Mouse (Mus musculus): ENCODE data around the gene Trpc7. TPM values are rescaled to one million over a fixed set of nuclear protein-coding genes. Genes with fewer than 3 reads are reported as not detected.

Gene Trpc7
- polyA plus RNA-seq (2015; fragmentation: Nextera tagmentation; extraction: Ambion mirVana): 0.05 TPM in 1 of 2 replicates, not detected in the other

DNA sequence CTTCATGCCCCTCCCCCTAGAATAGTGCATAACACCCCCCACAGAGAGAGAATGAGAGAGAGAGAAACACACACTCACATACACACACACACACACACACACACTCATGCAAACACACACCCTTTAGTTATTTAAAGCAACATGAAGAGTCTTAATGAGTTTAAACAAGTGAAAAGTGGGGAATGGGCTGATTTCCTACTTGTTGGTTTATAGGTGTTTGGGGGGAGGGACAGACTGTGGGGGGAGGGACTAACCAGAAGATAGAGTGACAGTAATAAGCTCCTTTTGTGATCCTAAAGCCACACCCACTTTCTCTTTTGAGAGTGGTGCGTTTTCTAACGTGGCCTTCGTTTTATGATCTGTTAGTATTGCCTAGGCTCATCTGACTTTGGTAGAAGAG, at the start of gene Trpc7:
TSS of gene Trpc7 (minus strand) at position 101 of the 400 bp plus-strand sequence.
- H3K4me2 ChIP-seq (replicated peaks): no peak within 1 kb of the TSS
- H3K4me3 ChIP-seq: no peak within 1 kb of the TSS
- no peaks in the 10 kb centered on the region for H3K4me1 ChIP-seq
- ATAC-seq (ENCODE audit: low FRiP score, low read depth): no peak
- no peak within 1 kb of the TSS for H3K27ac ChIP-seq
- 67% methylated on average over 3 of the region's 3 CpGs for WGBS
- no peak within 1 kb of the TSS for H3K9ac ChIP-seq
- no peaks in the 10 kb centered on the region for H3K9me3 ChIP-seq
- peaks cover 10% of the 10 kb centered on the region for H3K27me3 ChIP-seq
- no peaks in the 10 kb centered on the region for H3K36me3 ChIP-seq

DNA sequence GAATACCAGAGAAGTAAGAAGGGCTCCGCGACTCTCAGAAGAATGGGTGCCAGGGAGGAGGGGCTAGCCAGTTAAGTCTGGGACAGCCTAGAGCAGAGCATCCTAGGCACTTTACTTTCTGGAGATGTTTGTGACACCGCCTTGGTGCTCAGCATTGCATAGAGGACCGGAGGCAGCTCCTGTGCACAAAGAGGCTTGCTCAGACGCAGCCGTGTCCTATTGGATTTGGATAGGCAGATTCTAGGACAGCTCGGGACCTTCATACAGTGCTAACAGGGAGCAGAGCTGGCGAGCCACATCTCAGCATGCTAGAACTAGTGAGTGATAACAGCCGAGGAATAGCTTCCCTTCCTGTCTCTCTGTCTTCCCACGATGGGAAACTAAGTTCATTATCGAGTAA, 43.5 kb upstream of the Trpc7 start:
- ATAC-seq (ENCODE audit: low FRiP score, low read depth): no peak
- Histone ChIP-seq H3K4me1 (peaks cover 8% of the 10 kb centered on the region; the same call in 1 of the 2 replicates), H3K9me3 (0 out of 2 replicates have a peak, but pooled peaks cover 3% of the 10 kb centered on the region), H3K9ac (no peak overlapping the region), H3K4me2 (replicated peaks) (no peak overlapping the region), H3K36me3 (no peaks in the 10 kb centered on the region), H3K27me3 (no peaks in the 10 kb centered on the region), H3K27ac (no peak overlapping the region), H3K4me3 (no peak overlapping the region)
- 86% methylated on average over 11 of the region's 11 CpGs for WGBS

DNA sequence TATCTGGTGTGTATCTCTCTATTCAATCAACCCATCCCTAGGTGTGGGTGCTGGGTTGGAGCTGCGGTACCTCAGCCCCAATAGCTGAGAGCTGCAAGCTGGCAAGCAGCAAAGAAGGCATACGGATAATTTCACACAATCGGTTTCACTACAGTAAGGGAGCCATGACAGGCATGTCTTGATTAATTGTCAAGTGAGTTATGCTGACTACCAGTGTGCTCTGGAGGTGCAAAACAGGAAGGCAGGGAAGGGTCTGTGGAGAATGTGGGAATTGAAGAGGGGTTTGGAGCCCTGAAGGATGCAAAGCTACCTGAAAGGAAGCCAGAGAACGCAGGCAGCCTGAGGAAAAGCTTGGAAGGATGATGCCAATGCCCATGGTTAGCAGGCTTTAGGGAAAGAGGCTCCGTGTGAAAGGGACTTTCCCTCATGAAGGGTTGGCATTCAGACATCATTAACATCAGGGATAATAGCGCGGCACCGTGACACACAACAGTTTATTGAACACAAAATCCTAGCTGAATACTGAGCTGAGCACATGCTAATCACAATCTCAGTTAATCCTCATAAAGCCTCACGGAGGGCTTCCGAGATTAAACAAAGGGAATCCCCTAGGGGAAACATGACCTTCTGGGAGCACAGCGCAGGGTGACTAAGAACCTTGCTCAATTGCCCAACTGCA, 38.2 kb upstream of the Trpc7 start:
- Histone ChIP-seq H3K27me3 (no peaks in the 10 kb centered on the region), H3K4me2 (replicated peaks) (no peak overlapping the region), H3K9me3 (no peaks in the 10 kb centered on the region), H3K27ac (no peak overlapping the region), H3K9ac (no peak overlapping the region), H3K4me1 (peaks cover 8% of the 10 kb centered on the region; the same call in 1 of the 2 replicates), H3K36me3 (no peaks in the 10 kb centered on the region), H3K4me3 (no peak overlapping the region)
- ATAC-seq (ENCODE audit: low FRiP score, low read depth): no peak
- 80% methylated on average over 11 of the region's 11 CpGs for WGBS

DNA sequence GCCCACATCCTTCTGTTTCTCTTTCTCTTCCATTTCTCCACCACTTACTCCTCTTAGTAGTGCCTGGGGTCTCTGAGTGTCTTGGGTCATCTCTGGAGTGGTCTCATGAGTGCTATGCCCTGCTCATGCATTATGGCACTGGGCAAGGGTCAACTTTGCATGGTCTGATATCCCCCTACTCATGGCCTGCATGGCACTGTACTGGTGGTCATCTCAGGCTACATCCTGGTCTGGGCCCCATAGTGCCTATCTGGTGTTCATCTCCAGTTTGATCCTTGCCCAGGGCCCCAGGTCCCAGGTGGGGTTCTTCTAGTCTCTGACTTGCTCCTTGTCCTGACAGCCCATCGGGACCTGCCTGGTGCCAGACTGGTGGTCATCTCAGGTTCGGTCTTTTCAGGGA, 34.6 kb upstream of the Trpc7 start:
- no peak overlapping the region for H3K4me3 ChIP-seq
- WGBS: 93% methylated on average over 2 of the region's 2 CpGs
- H3K27me3 ChIP-seq: no peaks in the 10 kb centered on the region
- no peaks in the 10 kb centered on the region for H3K9me3 ChIP-seq
- ATAC-seq (ENCODE audit: low FRiP score, low read depth): no peak
- no peaks in the 10 kb centered on the region for H3K36me3 ChIP-seq
- no peak overlapping the region for H3K4me2 ChIP-seq (replicated peaks)
- no peaks in the 10 kb centered on the region for H3K4me1 ChIP-seq
- no peak overlapping the region for H3K27ac ChIP-seq
- no peak overlapping the region for H3K9ac ChIP-seq

DNA sequence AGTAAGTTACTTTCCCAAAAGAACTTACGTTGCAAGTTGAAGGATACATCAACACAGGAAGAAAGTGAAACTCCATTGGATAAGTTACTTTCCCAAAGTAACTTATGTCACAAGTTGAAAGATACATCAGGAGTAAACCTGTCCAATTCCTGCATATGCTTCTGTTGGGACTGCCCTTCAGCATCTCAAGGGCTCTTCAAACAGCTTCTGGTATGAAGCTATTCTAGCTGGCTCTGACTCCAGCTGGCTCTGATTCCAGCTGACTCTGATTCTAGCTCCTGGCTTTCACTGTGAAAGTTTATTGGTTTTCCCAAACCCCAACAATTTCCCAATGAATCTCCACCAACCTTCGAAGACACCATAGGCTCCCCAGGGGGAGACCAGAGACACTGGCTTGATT, 27.2 kb upstream of the Trpc7 start:
- Histone ChIP-seq H3K4me2 (replicated peaks) (no peak overlapping the region), H3K9me3 (no peaks in the 10 kb centered on the region), H3K27me3 (no peaks in the 10 kb centered on the region), H3K9ac (no peak overlapping the region), H3K27ac (no peak overlapping the region), H3K36me3 (no peaks in the 10 kb centered on the region), H3K4me3 (no peak overlapping the region), H3K4me1 (no peaks in the 10 kb centered on the region)
- ATAC-seq (ENCODE audit: low FRiP score, low read depth): no peak
- 71% methylated on average over 2 of the region's 2 CpGs for WGBS

DNA sequence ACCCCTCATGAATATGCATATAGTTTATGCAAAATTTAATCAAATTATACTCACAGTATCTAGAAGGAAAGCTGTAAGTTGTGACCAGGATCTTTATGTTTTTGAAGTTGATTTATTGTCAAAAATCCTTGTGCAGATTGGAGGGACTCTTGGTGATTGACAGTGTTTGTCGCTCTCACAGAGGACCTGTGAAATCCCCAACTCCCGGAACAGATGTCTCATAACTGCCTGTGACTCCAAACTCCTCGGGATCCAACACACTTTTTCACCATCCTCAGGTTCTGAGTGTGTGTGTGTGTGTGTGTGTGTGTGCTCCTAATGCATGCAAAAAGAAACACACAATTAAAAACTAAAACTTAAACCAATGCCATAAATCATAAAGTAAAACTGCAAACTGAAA, 25.5 kb upstream of the Trpc7 start:
- Histone ChIP-seq H3K27me3 (no peaks in the 10 kb centered on the region), H3K27ac (no peak overlapping the region), H3K4me2 (replicated peaks) (no peak overlapping the region), H3K36me3 (no peaks in the 10 kb centered on the region), H3K9me3 (no peaks in the 10 kb centered on the region), H3K4me3 (no peak overlapping the region), H3K4me1 (no peaks in the 10 kb centered on the region), H3K9ac (no peak overlapping the region)
- WGBS: 57% methylated on average over 3 of the region's 3 CpGs
- ATAC-seq (ENCODE audit: low FRiP score, low read depth): no peak

DNA sequence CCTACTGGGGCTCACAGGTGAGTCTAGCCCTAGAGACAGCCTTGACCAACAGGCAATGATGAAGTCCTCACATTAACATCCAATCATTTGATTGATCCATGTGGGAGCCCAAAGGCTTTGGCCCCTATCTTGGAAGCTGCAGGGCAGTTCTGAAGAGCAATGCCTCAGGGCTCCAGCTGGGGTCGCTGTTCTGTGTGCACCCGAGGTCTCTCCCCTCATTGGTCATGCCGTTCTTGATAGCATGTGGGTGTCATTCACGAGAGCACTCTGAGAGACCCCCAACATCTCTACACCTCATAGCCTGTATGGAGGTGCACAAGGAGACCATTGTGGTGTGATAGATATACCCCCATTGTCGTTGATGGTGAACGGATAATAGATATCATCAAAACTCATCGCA, 18.9 kb upstream of the Trpc7 start:
- ATAC-seq (ENCODE audit: low FRiP score, low read depth): no peak
- 86% methylated on average over 7 of the region's 7 CpGs for WGBS

DNA sequence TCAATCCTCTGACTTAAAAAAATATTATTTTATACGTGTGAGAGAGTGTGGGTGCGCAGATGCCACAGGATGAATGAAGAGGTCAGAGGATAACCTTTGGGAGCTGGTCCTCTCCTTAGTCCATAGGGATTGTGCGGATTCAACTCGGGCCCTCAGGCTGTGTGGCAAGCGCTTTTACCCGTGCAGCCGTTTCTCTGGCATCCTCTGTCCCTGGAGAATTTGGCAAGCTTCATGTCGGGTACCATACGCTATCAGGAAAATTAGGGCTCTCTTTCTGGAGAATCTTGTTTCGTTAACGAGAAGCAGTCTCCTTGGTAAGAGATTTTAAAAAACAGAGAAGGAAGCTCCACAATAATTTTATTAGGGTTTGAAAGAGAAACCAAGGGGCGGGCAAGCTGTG, 15.3 kb upstream of the Trpc7 start:
- no peak overlapping the region for H3K4me3 ChIP-seq
- no peaks in the 10 kb centered on the region for H3K9me3 ChIP-seq
- no peak for ATAC-seq (ENCODE audit: low FRiP score, low read depth)
- WGBS: 69% methylated on average over 12 of the region's 12 CpGs
- H3K4me1 ChIP-seq: peaks cover 9% of the 10 kb centered on the region
- no peak overlapping the region for H3K4me2 ChIP-seq (replicated peaks)
- H3K27ac ChIP-seq: no peak overlapping the region
- H3K36me3 ChIP-seq: no peaks in the 10 kb centered on the region
- H3K27me3 ChIP-seq: no peaks in the 10 kb centered on the region
- no peak overlapping the region for H3K9ac ChIP-seq

More for the DNA sequence above, 18.9 kb upstream of the Trpc7 start:
- Histone ChIP-seq H3K9ac (no peak overlapping the region), H3K27ac (no peak overlapping the region), H3K4me2 (replicated peaks) (no peak overlapping the region), H3K4me3 (no peak overlapping the region), H3K9me3 (no peaks in the 10 kb centered on the region), H3K36me3 (no peaks in the 10 kb centered on the region), H3K27me3 (no peaks in the 10 kb centered on the region), H3K4me1 (peaks cover 6% of the 10 kb centered on the region)

DNA sequence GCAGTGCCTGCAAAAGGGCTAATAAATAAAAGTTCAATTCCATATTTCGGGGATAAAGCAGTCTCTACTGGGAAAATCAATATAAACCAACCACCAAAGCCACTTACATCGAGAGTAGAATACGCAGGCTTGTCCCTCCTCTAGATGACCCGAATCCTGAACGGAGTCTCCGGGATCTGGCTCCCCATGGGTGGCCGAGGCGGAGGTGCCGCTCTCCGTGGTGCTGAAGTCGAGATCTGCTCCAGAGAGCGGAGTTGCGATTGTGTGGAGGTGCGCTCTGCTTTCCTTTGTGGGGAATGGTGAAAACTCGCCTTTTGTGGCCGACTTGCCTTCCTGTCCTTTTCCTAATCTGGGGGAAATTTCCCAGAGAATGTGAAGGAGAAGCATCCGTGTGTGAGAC, 407 bp downstream of the Trpc7 start:
- no peak overlapping the region for H3K9ac ChIP-seq
- H3K4me2 ChIP-seq (replicated peaks): no peak overlapping the region
- H3K4me1 ChIP-seq: no peaks in the 10 kb centered on the region
- ATAC-seq (ENCODE audit: low FRiP score, low read depth): no peak
- H3K27me3 ChIP-seq: peaks cover 10% of the 10 kb centered on the region
- no peak overlapping the region for H3K4me3 ChIP-seq
- H3K36me3 ChIP-seq: no peaks in the 10 kb centered on the region
- H3K27ac ChIP-seq: no peak overlapping the region
- H3K9me3 ChIP-seq: no peaks in the 10 kb centered on the region
- 3% methylated on average over 17 of the region's 17 CpGs for WGBS

DNA sequence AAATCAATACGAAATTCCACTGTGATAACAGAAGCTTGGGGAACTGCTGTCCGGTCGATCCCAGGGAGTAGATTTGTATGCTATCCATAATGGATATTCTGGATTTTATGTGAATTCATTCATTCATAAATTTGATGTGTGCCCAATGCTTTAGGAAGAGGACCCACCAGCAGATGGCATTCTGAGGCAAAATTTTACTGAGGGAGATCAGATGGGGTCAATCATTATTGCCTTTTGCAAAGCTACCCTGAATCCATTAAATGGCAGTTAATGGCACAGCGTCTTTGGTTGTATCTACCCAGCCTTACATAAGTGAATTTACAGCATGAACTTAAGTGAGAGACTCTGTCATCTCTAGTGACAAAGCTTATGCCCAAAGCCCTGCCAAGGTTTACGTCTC, 1.2 kb downstream of the Trpc7 start:
- WGBS: 84% methylated on average over 5 of the region's 5 CpGs
- H3K9ac ChIP-seq: no peak overlapping the region
- no peaks in the 10 kb centered on the region for H3K4me1 ChIP-seq
- no peaks in the 10 kb centered on the region for H3K9me3 ChIP-seq
- no peak for ATAC-seq (ENCODE audit: low FRiP score, low read depth)
- peaks cover 10% of the 10 kb centered on the region for H3K27me3 ChIP-seq
- H3K4me3 ChIP-seq: no peak overlapping the region
- no peak overlapping the region for H3K27ac ChIP-seq
- H3K36me3 ChIP-seq: no peaks in the 10 kb centered on the region
- H3K4me2 ChIP-seq (replicated peaks): no peak overlapping the region

DNA sequence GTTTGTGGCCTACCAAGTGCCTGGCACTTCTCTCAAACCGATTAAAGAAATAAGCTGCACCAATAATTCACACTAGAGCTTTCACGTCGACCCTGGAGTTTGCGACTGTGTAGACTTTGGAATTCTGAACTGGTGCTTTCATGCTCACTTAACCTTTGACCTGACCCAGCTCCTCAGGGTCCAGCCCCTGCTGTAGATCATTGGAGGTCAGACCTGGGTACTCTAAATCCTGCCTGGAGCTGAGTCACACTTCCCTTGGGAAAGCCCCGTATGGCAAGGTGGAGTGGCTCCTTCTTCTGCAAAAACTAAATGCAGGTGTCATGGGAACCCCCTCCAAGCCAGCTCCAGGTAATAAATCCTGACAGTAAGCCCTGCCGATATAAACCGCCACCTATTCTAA, 5.9 kb downstream of the Trpc7 start:
- no peaks in the 10 kb centered on the region for H3K9me3 ChIP-seq
- ATAC-seq (ENCODE audit: low FRiP score, low read depth): no peak
- no peak overlapping the region for H3K9ac ChIP-seq
- H3K27ac ChIP-seq: no peak overlapping the region
- no peaks in the 10 kb centered on the region for H3K4me1 ChIP-seq
- no peaks in the 10 kb centered on the region; the same call in 1 of the 2 replicates for H3K27me3 ChIP-seq
- WGBS: 29% methylated on average over 7 of the region's 7 CpGs
- H3K4me3 ChIP-seq: no peak overlapping the region
- no peaks in the 10 kb centered on the region for H3K36me3 ChIP-seq
- H3K4me2 ChIP-seq (replicated peaks): no peak overlapping the region

DNA sequence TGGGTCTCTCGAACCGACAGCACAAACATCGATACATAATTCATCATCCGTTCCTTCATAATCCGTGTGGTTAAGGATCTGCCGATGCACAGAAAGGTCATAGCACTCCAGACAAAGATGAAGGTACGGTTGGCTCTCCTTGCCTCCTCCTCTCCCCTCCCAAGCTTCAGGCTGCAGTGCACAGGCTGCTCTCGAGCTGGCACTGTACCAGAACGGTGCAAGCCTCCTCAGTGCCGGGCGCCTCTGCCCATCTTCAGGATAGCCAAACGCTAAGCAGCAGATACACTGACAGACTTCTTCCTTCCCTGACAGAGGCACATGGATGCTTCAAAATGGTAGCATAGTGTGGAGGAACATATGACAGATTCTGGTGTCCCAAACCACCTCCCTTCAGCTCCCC, 12.9 kb downstream of the Trpc7 start:
- Histone ChIP-seq H3K4me3 (no peak overlapping the region), H3K27me3 (no peaks in the 10 kb centered on the region), H3K9me3 (0 out of 2 replicates have a peak, but pooled peaks cover 3% of the 10 kb centered on the region), H3K9ac (no peak overlapping the region), H3K4me1 (no peaks in the 10 kb centered on the region; the same call in 1 of the 2 replicates), H3K27ac (no peak overlapping the region), H3K4me2 (replicated peaks) (no peak overlapping the region), H3K36me3 (no peaks in the 10 kb centered on the region)
- 90% methylated on average over 12 of the region's 12 CpGs for WGBS
- ATAC-seq (ENCODE audit: low FRiP score, low read depth): no peak

DNA sequence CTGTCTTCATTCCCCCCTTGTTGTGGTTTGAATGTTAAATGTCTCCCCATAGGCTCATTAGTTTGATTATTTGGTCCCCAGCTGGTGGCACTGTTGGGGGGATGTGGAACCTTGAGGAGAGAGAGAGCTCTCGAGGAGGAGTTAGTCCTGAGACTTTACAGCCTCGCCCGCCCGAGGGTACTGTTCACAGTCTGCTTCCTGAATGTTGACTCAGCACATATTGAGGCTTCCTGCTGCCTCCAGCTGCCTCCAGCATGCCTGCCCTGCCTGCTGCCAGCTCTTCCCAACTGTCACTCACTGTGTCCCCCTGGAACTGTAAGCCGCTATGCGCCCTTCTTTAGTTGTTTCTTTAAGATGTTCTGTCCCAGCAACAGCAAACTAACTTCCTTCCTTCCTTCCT, 31.2 kb downstream of the Trpc7 start:
- H3K36me3 ChIP-seq: no peaks in the 10 kb centered on the region
- H3K9ac ChIP-seq: no peak overlapping the region
- no peak overlapping the region for H3K4me3 ChIP-seq
- H3K27me3 ChIP-seq: no peaks in the 10 kb centered on the region
- H3K27ac ChIP-seq: no peak overlapping the region
- no peak overlapping the region for H3K4me2 ChIP-seq (replicated peaks)
- H3K4me1 ChIP-seq: peaks cover 11% of the 10 kb centered on the region
- no peak for ATAC-seq (ENCODE audit: low FRiP score, low read depth)
- 79% methylated on average over 6 of the region's 6 CpGs for WGBS
- no peaks in the 10 kb centered on the region for H3K9me3 ChIP-seq

Measured in limb, embryonic 13.5 days (tissue).